Mouse (Mus musculus): ENCODE measurements at regions not wholly inside any gene's neighbourhood (a gene's known extent, or its start where the extent isn't known, plus 50 kb on each side); places are given as distances from the start of the nearest gene placed in this dataset.

DNA sequence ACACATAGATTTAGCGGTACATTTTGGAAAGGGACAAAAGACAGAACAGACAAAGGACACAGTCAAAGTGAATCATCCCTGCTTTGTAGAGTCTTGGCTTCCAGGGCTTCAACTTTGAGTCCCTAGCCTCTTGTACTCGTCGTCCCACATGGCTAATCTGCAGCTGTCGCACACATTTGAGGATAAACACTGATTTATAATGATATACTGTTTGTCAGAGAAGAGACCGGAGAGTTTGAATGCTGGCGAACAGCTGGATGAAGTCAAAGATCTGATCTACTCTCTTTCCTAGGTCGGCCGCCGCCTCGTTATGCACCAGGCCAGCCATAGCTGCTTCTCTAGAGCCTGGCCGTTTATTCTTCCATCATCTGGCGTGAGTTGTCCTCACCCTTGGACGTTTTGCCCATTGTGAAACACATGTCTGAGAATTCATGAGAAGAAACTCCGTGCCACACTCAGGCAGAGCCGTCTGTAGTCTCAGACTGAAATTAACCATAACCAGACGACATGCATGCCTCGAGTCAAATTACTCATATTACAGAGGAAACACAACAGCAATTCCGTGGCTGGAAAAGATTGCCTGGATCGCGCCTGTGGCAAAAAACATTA is 448.4 kb upstream of the Rgma start:
- no peak for TF ChIP-seq GABPA (IDR thresholded peaks at IDR 0.05; ENCODE audit: low read depth, low read length)
- no peak for TF ChIP-seq JUND (IDR thresholded peaks at IDR 0.05; ENCODE audit: low read depth, low read length)
- TF ChIP-seq EP300 (IDR thresholded peaks at IDR 0.05; ENCODE audit: low read depth in 1 of 2, low read length in 2 of 2), result no peak
- no peak for TF ChIP-seq HCFC1 (IDR thresholded peaks at IDR 0.05; ENCODE audit: low read depth, low read length)
- TF ChIP-seq E2F4 (IDR thresholded peaks at IDR 0.05; ENCODE audit: borderline replicate concordance, low read depth, low read length), result no peak
- no peak for TF ChIP-seq USF1 (IDR thresholded peaks at IDR 0.05; ENCODE audit: low read depth, low read length)
- no peak for TF ChIP-seq POLR2A (IDR thresholded peaks at IDR 0.05; ENCODE audit: control insufficient read depth in 1 of 2, insufficient read depth in 1 of 2, low read depth in 1 of 2, low read length in 2 of 2, poor library complexity in 1 of 2)
- TF ChIP-seq CTCF (IDR thresholded peaks at IDR 0.05 in 2 of 3, conservative IDR thresholded peaks at IDR 0.05 in 1 of 3; ENCODE audit: control insufficient read depth in 1 of 3, insufficient read depth in 1 of 3, low read depth in 2 of 3, low read length in 3 of 3, poor library complexity in 1 of 3, severe bottlenecking in 1 of 3), result no peak
- TF ChIP-seq MYC (IDR thresholded peaks at IDR 0.05; ENCODE audit: low read depth, low read length), result no peak

Measured in MEL (cell line).